Mouse (Mus musculus) liver, adult 2 months (tissue): ENCODE measurements at regions not wholly inside any gene's neighbourhood (a gene's known extent, or its start where the extent isn't known, plus 50 kb on each side); places are given as distances from the start of the nearest gene placed in this dataset.

Source experiments
- CTCF ChIP-seq: fragments of 200-500 bp; IDR thresholded peaks from 2 replicates; pipeline ENCODE4 v1.5.1; 2011; ENCODE audit warnings: low read depth, low read length, control low read depth
- POLR2A ChIP-seq: fragments of 200-500 bp; IDR thresholded peaks from 2 replicates; pipeline ENCODE4 v1.6.1; 2011; ENCODE audit warnings: low read length, control low read depth; ENCODE audit not compliant: insufficient read depth; ENCODE audit errors: extremely low read depth

- TF ChIP-seq CTCF (peak; percentile 61), POLR2A (no peak)
These were observed 200.8 kb upstream of the Mkln1 start for GRCm38 (mm10) chr6:31197631-31198338.
